8 mouse cellular contexts compared by ENCODE assay signal in genomic region chr13:30901387-30902041, GRCm38 (mm10). TPM values are rescaled to one million over a fixed set of nuclear protein-coding genes. Genes with fewer than 3 reads are reported as not detected.
DNase-seq lines count a peak whose midpoint lies in the region; ATAC-seq lines count a peak whose summit lies in the region.

No protein-coding gene starts in this region.

- no peak overlapping the region for H3K4me2 ChIP-seq in lung, embryonic 16.5 days (ENCODE audit: low read depth, low read length)

- no peaks in the 10 kb centered on the region for H3K4me1 ChIP-seq in lung, embryonic 16.5 days (replicated peaks; ENCODE audit: control insufficient read depth, insufficient read depth, low read length)

- H3K4me3 ChIP-seq in lung, embryonic 16.5 days (ENCODE audit: low read length), result no peak overlapping the region

- ATAC-seq in frontal cortex, adult (ENCODE audit: low TSS enrichment), result peak; percentile 76
- ATAC-seq in lung, embryonic 16.5 days (ENCODE audit: low read depth), result peak; percentile 43; the same call in 1 of the 2 replicates

- no peaks in the 10 kb centered on the region for H3K27me3 ChIP-seq in lung, embryonic 16.5 days (ENCODE audit: control insufficient read depth, insufficient read depth, low read depth, low read length)

- no peak for DNase-seq in frontal cortex, postnatal 25 days (ENCODE audit: low spot score in 2 of 2)
- DNase-seq in lung, postnatal 25 days (ENCODE audit: low spot score), result no peak
- DNase-seq in adipocyte (ENCODE audit: low spot score), result peak; percentile 54
- DNase-seq in naive thymus-derived CD4-positive, alpha-beta T cell, adult 2 months (ENCODE audit: low read depth), result peak; percentile 50
- no peak for DNase-seq in layer of hippocampus, postnatal 25 days (ENCODE audit: extremely low spot score in 1 of 2, low spot score in 1 of 2)
- DNase-seq in cerebellum, adult 8-10 months, result no peak

- no peaks in the 10 kb centered on the region for H3K9me3 ChIP-seq in lung, embryonic 16.5 days (ENCODE audit: control insufficient read depth, low read length)

- H3K9ac ChIP-seq in lung, embryonic 16.5 days (ENCODE audit: low read length), result no peak overlapping the region

- no peak overlapping the region for H3K27ac ChIP-seq in lung, embryonic 16.5 days (ENCODE audit: low read length)

- H3K36me3 ChIP-seq in lung, embryonic 16.5 days (ENCODE audit: control insufficient read depth, insufficient read depth, low read length), result 0 out of 2 replicates have a peak, but pooled peaks cover 2% of the 10 kb centered on the region

- WGBS in lung, embryonic 16.5 days, result 81% methylated on average over 7 of the region's 7 CpGs

RNA-seq across cellular contexts. Expression of gene Hus1b, which starts 46.0 kb away (rescaled TPM):
- polyA plus RNA-seq in lung, embryonic 16.5 days (2015; fragmentation: Nextera tagmentation; extraction: Ambion mirVana), result not detected in 2 replicates
- total RNA-seq in layer of hippocampus, postnatal 25 days (2021), result under 1 TPM in 1 of 2 experiments, not detected in 1; 0.82 TPM

Comparison
In these comparisons a context has a peak if more than half of its experiments do, and no peak if none do; other contexts are left out.
1. DNase-seq: peak in adipocyte (single experiment) and naive thymus-derived CD4-positive, alpha-beta T cell, adult 2 months (single experiment); none in frontal cortex, postnatal 25 days (0 of 2), lung, postnatal 25 days (single experiment), layer of hippocampus, postnatal 25 days (0 of 2) and cerebellum, adult 8-10 months (single experiment).